Mouse (Mus musculus) thymus, postnatal 0 days (tissue): ENCODE data around the gene Dag1. TPM values are rescaled to one million over a fixed set of nuclear protein-coding genes. Genes with fewer than 3 reads are reported as not detected.
"Not testable (repeated sequence)": the region's sequence is repeated elsewhere in the genome, so short reads cannot be mapped to it uniquely, and the experiment has no call there.

Source experiments
- DNase-seq: peaks from one replicate; pipeline ENCODE4 v3.0.0-alpha.2; 2015; ENCODE audit warnings: low spot score
- polyA plus RNA-seq: library from polyadenylated mRNA; unstranded; fragments of >200 nt; fragmentation: Nextera tagmentation; extraction: Ambion mirVana; gene quantifications from 2 replicates; pipeline ENCODE4 v1.2.1, GENCODE M21; 2015

Gene Dag1
- polyA plus RNA-seq, 1 experiment from 2014 or later: 14.0 TPM

DNA sequence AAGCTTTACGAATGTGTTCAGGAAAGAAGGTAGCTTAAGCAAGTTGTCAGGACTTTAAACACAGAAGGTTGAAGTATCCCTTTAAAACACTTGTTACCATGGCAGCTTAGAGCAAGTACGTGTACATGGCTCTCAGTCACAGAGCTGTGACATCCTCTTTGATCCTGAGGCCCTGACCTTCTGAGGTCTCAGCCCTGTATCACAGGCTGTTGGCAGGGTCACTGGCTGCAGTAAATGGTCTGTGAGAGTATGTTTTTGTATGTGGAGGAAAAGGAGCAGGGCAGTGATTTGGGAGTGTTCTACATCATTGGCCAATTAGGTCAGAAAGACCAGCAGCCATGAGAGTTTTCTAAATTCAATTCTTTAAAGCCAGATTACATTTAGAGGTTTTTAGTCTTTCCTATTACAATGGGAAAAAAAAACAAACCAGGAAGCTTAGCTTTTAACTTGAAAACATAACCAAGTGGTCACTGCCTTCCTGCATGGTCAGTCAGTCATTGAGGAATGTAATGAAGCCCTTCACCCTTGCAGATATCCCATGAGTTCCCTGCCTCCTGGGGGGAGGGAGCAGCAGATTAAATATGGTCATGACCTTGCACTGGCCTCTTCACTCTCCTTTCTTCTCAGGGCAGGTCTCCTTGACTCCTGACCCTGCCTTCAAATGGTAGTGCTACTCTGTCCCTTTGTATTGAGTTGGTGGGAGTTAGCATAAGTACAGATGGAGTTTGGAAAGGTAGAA lies 35.7 kb downstream of the Dag1 start:
- no peak for DNase-seq

DNA sequence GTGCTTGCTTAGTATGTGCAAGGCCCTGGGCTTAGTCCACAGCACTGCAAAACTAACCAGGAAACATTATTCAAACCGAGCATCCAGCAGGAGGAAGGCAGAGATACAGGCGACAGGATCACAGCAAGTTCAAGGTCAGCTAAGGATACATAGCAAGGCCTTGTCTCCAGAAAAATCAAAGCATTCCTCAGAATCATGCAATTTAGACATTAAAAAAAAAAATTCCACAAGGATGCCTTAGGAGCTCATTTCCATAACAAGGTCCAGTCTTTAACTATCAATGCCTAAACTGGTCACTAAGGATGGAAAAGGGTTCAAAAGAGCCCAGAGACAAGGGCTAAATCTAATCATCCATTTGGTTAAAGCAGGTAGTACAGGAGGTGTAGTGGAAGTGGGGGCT lies 38.6 kb downstream of the Dag1 start:
- DNase-seq: no peak

- DNase-seq: no peak
Observed at GRCm38 (mm10) chr9:108223633-108224032, 40.1 kb downstream of the Dag1 start.

DNA sequence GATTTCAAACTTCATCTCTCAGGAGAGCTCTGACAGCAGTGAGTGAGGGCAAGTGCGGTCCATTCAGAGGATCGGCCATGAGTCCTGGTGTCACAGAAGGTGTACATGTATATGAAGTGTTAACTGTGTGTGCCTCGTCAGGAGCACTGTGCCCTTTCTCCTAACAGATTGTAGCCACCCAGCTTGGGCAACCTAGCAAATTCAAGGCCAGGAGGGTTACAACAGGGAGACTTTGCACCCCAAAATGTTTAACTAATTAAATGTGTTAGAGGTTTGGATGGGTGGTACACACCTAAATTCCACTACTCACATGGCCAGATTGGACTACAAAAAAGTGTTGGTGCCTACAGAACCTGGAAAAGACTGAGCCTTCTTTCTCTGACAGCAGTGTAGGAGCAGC lies 42.2 kb downstream of the Dag1 start:
- no peak for DNase-seq

DNA sequence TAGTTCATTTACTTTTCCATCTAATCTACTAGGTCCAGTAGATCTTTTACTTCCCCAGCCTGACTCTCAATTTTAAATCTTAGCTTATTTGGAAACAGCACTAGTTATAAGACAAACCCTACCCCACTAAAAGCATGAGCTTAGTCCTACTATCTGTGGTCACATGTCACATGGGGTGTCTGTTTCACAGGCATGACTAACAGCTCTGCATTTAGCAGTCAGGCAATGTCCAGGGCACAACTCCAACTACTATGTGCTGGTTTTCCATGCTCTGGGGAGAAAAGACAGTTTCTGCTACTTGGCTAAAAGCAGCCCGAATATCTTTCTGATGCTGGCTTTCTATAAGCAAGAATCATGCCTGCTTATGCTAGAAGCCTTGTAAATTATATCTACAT lies 43.4 kb downstream of the Dag1 start:
- DNase-seq: no peak

- DNase-seq: no peak
Observed at GRCm38 (mm10) chr9:108219766-108220379, 43.9 kb downstream of the Dag1 start.

- no peak for DNase-seq
Observed at GRCm38 (mm10) chr9:108217936-108218543, 45.7 kb downstream of the Dag1 start.

GRCm38 (mm10) chr9:108217406-108217805 lies 46.4 kb downstream of the Dag1 start:
- DNase-seq: no peak

DNA sequence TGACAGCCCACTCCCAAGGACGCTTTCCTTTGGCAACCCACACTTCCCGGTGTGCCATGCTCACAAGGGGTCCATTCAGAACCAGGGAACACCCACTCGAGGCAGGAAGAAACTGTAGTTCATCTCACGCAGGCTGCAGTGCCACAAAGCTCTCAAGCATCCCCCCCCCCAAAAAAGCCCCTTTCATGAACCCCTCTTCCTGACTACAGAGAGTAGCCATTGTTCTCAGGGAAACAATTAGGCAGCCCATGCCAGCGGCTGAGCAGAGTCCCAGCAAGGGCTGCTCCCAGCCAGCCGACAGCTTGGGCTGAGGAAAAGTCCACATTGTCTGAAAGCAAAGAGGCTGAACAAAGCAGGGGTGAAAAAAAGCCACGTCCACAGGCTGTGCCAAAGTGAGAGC lies 50.7 kb downstream of the Dag1 start:
- no peak for DNase-seq

GRCm38 (mm10) chr9:108212426-108212825 lies 51.3 kb downstream of the Dag1 start:
- DNase-seq: no peak

GRCm38 (mm10) chr9:108205571-108205901 lies 58.2 kb downstream of the Dag1 start:
- DNase-seq: no peak

GRCm38 (mm10) chr9:108204884-108205570 lies 58.7 kb downstream of the Dag1 start:
- DNase-seq: no peak

DNA sequence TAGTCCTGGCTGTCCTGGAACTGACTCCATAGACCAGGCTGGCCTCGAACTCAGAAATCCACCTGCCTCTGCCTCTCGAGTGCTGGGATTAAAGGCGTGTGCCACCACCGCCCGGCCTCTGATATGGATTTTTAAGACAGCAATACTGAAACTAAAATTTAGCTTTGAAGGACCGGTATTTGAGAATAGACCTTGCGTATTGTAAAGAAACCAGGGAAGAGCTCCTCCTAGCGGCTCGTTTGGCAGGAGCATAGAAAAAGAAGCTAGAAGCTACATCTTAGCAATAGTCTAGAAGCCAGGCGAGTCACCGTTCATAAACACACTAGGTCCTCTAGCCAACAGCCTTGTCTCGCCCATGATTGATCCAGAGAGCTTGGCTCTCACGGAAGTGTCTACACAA lies 60.7 kb downstream of the Dag1 start:
- peak; percentile 83 for DNase-seq

DNA sequence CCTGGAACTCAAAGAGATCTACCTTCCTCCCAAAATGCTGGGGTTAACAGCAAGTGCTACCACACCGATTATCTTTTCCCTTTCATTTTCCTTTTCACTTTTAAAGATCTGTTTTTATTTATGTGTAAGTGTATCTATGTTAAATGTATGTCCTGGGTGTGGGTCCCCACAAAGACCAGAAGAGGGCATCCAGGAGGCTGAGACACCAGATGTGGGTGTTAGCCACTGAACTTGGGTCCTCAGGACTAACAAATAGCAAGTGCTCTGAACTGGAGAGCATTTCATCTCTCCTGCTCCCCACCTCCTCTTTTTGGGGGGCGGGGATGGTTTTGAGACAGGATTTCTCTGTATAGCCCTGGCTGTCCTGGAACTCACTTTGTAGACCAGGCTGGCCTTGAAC lies 61.6 kb downstream of the Dag1 start:
- DNase-seq: no peak

DNA sequence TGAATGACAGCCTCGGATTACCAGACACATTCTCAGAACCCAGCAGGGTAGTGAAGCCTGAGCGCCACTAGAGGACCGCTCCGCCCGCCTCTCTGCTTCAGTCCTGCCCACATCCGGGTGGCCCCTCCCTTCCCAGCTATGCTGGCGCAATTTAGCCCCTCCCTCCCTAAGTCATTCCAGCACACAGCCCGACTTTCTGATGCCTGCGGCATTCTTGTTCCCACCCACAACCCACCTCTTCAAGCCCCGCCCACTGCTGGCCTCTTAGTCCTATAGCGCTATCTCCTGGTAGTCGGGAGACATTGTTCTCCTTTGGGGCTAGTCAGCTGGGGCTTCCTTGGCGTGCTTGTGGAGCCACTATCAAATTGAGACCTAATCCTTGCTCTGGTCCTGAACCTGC lies 62.6 kb downstream of the Dag1 start:
- peak; percentile 96 for DNase-seq

DNA sequence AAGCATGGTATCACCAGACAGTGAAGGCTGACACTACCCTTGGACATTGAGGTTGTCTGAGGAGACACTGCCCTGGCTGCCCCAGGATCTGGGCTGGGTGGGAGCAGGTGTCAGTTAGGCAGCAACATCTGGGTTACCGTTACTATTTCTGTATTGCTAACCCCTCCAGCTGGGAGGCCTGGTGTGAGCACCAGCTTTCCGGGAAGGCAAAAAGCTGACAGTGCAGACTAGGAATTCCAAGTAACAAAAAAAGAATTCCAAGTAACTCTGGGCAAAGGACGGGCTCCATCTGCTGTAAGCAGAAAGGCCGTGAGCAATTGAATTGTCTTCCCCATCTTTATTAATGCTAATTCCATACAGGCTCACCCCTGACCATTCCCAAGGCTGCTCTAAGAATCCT lies 65.1 kb downstream of the Dag1 start:
- no peak for DNase-seq

- no peak for DNase-seq
Observed at GRCm38 (mm10) chr9:108196920-108197677, 66.7 kb downstream of the Dag1 start.

DNA sequence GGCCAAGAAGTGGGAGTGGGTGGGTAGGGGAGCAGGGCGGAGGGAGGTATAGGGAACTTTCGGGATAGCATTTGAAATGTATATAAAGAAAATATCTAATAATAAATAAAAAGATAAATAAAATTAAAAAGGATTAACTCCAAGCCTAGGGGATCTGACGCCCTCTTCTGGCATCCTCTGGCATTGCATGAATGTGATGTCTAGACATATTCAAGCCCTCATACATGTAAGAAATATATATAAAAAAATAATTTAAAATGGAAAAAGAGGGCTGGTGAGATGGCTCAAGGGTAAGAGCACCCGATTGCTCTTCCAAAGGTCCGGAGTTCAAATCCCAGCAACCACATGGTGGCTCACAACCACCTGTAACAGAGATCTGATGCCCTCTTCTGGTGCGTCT lies 67.5 kb downstream of the Dag1 start:
- DNase-seq: not testable (repeated sequence)

DNA sequence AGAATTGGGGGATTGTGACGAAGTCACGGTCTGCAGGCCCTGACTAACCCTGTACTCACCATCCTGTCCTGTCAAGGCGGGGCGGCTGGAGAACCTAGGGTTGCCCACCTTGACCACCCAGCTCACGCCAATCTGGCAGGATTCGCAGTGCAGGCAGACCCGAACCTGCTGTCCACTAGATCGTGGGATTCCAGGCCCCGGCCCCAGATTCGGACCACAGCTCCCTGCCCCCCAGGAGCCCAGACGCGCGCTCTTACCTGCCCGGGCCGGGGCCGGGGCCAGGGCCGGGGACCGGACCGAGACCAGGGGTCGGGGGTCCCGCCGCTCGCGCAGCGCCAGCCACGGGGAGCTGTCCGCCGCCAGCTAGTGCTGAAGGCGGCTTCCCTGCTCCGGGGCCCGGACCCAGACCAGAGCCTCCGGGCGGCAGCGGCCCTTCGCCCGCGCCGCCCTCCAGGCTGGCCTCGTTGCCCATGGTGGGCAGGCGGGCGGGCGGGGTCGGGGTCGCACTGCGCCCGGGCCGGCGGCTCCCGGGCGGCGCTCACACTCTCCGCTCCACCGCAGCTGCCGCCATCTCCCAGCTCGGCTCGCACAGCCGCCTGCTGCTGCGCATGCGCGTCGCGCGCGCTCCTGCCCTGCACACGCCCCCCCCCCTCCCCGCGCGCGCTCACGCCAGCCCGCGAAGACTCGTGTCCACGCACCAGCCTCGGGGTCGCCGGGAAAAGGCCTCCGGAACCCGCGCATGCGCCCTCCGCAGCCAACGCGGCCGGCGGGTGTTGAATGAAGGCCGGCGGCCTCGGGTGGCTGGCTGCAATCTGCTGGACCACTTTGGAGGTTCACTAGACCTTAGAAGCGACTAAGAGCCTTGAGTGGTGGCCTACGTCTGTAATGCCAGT lies 73.7 kb downstream of the Dag1 start, which contains the start of gene Bsn:
Gene Bsn, minus strand, starts transcription at position 598 of the 893 bp plus-strand sequence.
- peak; percentile 52 for DNase-seq

- no peak for DNase-seq
Observed at GRCm38 (mm10) chr9:108189488-108189786, 74.3 kb downstream of the Dag1 start.

DNA sequence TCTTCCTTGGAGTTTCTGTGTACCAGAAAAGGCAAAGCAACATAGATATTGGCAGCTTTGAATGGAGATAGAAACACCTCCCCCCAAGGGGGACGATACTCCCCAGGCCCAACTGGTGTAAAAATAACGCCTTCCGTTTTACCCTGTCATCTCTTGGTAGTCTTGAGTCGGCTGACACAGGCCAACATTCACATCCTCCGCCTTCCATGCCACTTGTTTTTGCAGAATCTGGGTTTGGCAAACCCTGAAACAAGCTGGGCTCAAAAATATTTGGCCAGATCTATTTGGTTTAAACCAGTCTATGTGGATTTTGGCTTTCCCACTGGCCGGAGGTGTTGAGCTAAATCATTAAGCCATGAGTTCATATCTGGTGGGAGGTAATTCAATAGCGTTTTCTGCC lies 74.7 kb downstream of the Dag1 start:
- no peak for DNase-seq
